Mouse (Mus musculus) frontal cortex, adult 2 months (tissue): ENCODE results near the gene Cstad. TPM values are rescaled to one million over a fixed set of nuclear protein-coding genes. Genes with fewer than 3 reads are reported as not detected.
A peak's percentile ranks its signal among the peaks of the same experiment; 100 is the strongest.

Experiments
- DNase-seq, 2 experiments: peaks; one replicate each; pipeline ENCODE4 v3.0.0; 2022; ENCODE audit warnings: low spot score in 1 of 2; ENCODE audit errors: extremely low spot score in 1 of 2
- polyA plus RNA-seq: library from polyadenylated mRNA; depleted of rRNA; stranded (reverse); fragments of >200 nt; gene quantifications from 2 replicates; pipeline ENCODE4 v1.2.3, GENCODE M21; 2012; rRNA removed

Cstad gene
- 4.2 and 5.7 TPM in 2 replicates for polyA plus RNA-seq

DNA sequence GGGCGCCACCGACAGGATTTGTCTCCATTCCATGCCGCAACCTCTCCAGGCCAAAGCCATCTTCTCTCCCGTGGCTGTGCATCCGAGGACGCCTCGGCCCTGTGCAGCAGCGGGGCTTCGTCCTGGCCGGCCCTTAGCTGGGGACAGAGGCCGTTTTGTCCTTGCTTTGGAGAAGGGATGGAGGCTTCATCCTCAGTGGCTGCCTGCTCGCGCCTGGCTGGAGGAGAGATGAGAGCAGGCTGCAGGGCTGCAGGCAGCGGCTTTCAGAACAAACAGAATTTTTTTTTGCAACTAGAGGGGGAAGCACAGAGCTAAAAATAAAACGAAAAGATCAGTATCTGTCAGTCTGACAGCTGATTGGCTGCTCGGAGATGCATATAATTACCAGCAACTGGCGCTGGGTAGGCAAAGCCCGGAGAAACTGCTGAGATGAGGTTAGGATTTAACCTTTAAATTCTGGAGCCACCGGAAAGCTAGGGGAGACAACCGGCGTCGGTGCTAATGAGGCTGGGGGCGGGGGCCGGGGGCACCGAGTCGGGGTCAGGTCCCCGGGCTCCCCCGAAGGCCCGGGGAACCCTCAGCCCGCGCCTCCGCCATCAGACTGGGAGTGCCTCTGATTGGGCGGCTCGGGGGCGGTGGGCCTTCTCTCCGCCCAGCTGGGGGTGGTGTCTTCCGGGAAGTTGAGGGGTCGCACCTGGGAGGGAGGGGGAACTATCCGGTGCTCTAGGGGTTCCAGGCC, at the start of gene Cstad:
Gene Cstad (plus strand): TSS at position 400 of the 739 bp plus-strand sequence.
- peak; percentile 85 to 86 for DNase-seq

GRCm38 (mm10) chr2:30545706-30546105, 49.1 kb upstream of the Cstad start:
- no peak for DNase-seq

- no peak for DNase-seq
Observed at GRCm38 (mm10) chr2:30546219-30546618, 48.6 kb upstream of the Cstad start.

- DNase-seq = no peak
Observed at GRCm38 (mm10) chr2:30547455-30548217, 47.2 kb upstream of the Cstad start.

GRCm38 (mm10) chr2:30551579-30551978, 43.3 kb upstream of the Cstad start:
- no peak for DNase-seq

- DNase-seq = peak; percentile 72 to 84
Observed at GRCm38 (mm10) chr2:30553851-30554540, 40.8 kb upstream of the Cstad start.

- DNase-seq = no peak
Observed at GRCm38 (mm10) chr2:30555257-30555656, 39.6 kb upstream of the Cstad start.

DNA sequence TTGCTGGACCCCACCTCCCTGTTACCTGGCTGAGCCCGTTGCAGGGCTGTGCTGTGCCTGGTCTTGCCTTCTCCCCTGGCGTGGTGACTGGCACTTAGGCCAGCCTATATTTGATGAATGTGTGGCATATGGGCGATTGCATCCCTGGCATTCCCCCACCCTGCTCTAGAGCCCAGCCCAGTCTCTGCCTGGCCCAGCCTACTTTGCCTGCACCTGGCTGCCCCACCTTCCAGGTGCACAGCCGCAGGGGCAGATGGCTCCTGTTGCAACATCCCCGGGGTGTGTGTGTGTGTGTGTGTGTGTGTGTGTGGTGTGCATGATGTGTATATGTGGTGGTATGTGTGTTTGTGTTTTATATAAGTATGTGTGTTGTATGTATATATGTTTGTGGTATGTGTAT, 38.3 kb upstream of the Cstad start:
- no peak for DNase-seq

DNA sequence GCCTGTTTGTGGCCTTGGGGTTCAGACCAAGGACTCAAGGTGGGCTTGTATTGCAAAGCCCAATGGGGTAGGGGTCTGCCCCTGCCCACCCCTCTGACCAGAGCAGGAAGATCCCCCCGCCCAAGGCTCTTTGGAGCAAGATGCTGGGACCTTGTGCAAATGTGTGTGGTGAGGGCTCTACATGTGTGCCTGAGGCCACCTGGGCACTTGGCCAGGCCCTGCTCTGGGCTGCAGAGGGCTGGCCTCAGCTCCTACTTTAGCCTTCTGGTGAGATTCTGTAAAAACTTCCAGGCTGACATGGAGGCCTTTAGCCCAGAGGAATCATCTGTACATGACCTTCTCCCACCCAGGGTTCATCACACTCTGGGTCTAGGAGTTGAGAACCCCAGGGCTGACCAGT, 35.3 kb upstream of the Cstad start:
- DNase-seq = no peak

DNA sequence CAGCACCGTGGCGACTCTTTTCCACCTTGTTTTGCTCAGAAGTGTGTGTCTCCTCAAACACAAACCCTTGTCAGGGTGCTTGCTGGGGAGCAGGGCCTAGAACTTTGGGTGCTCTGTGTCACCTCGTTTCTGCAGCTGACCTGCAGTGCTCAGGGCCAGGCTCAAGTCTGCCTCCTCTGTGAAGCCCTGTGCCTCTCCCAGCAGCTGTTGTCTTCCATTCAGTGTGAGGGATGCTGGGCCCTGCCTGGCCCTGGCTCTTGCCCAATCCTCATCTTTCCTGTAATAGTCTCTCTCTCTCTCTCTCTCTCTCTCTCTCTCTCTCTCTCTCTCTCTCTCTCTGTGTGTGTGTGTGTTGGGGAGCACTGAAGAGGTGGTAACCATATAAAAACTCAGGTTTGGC, 32.3 kb upstream of the Cstad start:
- DNase-seq = no peak

GRCm38 (mm10) chr2:30571647-30572046, 23.2 kb upstream of the Cstad start:
- no peak for DNase-seq

DNA sequence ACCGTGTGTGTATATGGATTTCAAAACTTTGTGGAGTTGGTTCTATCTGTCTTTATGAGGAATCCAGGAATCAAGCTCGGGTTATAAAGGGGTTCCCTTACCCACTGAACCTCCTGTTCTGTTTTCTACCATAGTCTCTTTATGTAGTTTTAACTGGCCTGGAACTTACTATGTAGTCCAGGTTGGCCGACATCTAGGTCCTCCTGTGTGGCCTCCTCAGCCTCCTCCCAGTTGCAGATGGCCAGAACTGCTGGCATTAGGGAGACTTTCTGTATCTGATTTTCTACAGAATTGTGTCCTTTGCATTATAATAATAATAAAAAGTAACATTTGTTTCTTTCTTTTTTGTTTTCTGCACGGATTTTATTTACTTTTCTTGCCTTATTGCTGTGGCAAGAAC, 21.3 kb upstream of the Cstad start:
- DNase-seq = no peak

DNA sequence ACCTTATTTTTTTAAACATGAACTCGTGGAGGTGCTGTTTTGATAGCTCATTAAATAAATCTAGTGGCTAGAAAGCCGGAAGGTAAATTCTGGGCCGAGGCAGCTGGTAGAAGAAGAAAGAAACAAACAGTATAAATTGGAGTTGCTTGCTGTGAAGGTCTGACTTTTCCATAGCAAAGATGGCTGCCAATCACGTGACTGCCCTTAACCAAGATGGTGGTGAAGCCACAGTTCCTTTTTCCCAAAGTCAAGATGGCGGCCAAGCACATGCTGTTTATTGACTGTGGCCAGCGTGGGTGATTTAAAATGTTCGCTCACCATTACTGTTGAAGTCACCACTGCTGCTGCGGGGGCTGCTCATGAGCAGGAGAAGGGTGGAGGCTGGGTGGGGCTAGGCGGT, 17.8 kb upstream of the Cstad start:
- DNase-seq = no peak

DNA sequence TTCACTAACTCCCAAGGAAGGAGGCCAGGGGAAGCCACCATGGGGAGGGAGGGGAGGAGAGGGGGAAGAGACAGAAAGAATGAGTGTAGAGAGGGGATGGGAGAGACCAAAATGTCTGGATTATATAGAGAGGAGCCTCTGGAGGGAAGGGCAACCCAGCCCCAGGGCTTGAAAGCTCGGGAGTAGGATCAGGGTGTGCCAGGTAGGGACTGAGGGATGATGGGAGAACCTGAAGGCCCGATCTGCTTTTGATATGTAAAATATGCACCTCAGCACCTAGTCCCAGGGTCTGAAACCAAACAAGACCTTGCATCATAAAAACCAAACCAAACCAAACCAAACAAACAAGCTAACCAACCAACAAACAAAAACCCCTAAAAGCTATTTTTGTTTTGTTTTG, 16.8 kb upstream of the Cstad start:
- DNase-seq = no peak

GRCm38 (mm10) chr2:30587161-30587560, 7.7 kb upstream of the Cstad start:
- DNase-seq = no peak

DNA sequence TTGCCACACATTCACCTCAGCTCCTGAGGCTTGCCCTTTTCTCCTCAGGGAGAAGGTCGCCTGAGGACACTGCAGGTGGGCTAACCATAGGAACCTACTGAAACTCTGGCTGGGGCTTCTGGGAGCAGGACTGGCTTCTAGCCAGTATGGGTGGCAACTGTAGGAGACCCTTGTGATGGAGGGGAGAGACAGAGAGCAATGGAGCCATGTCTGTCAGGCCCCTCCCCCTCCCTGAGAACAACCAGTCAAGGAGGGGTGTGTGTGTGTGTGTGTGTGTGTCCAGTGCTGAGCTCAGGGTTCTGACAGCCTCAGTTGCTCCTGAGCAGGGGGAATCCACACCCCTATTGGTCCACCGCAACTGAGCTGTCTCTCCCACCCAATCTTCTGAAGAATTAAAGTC, 7.2 kb upstream of the Cstad start:
- DNase-seq = no peak

DNA sequence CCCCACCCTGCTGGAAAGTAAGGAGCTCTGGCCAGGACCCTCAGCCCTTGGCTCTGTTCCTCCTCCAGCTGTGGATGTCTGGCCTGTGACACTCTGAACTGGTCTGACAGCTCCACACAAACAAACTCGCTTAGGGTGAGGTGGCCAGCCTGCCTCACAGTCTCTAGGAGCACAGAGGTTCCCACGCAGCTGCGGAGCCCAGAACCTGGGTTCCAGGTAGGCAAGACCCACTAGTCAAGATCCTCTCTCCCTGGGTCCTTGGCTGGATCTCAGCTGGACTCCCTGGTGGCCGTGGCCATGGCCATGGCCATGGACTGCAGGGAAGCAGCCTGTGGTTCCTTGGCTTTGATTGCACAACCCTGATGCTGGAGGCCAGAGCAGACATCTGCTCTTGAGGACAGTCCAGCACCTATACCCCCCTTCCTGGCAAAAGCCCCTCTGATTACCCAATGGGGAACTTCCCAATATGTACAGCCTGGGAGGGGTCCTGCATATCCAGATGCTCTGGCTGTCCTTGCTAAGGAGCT, 5.8 kb upstream of the Cstad start:
- no peak for DNase-seq

GRCm38 (mm10) chr2:30589781-30590180, 5.1 kb upstream of the Cstad start:
- DNase-seq = no peak

GRCm38 (mm10) chr2:30590909-30591308, 3.9 kb upstream of the Cstad start:
- peak; percentile 65 to 84 for DNase-seq

DNA sequence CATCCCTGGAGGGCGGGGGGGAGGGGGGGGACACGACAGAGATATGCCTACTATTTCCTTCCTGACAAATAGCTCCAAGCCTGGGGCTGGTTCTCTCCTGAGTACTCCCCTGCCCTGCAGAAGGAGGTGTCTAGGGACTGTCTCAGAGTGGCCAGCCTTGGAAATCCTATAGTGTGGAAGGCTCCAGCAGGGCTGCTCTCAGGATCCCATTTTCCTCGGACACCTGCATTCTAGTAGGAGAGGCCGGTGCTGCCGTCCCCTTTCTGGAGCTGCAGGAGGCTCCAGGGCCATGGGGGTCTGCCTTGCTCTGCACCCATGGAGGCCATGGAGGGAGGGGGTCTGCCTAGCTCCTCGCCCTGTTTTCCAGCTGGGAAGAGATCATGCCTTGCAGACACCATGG, 2.4 kb upstream of the Cstad start:
- DNase-seq = no peak

GRCm38 (mm10) chr2:30592951-30593350, 1.9 kb upstream of the Cstad start:
- no peak for DNase-seq
